Mouse (Mus musculus) intestine, embryonic 16.5 days (tissue): ENCODE measurements around the gene Zfp788. TPM values are rescaled to one million over a fixed set of nuclear protein-coding genes. Genes with fewer than 3 reads are reported as not detected.
"Not testable (repeated sequence)": the region's sequence is repeated elsewhere in the genome, so short reads cannot be mapped to it uniquely, and the experiment has no call there.

Source experiments
- ATAC-seq: fragments of 200-750 bp; cut with Nextera tagmentation; 2 replicates; pipeline ENCODE4 v1.8.0; 2017; ENCODE audit warnings: moderate TSS enrichment, moderate library complexity
- H3K27ac ChIP-seq: fragments of 300-500 bp; sonication (generic); 2 replicates; pipeline ENCODE4 v1.5.1; 2014; ENCODE audit warnings: mild to moderate bottlenecking, low read length
- H3K27me3 ChIP-seq: fragments of 300-500 bp; sonication (generic); replicated peaks from 2 replicates; pipeline ENCODE4 v1.6.1; 2014; ENCODE audit warnings: low read length, control low read depth, mixed read lengths; ENCODE audit not compliant: control insufficient read depth, insufficient read depth
- H3K36me3 ChIP-seq: fragments of 300-500 bp; sonication (generic); 2 replicates; pipeline ENCODE4 v1.6.1; 2014; ENCODE audit warnings: low read length, control low read depth; ENCODE audit not compliant: control insufficient read depth, insufficient read depth
- H3K4me1 ChIP-seq: fragments of 300-500 bp; sonication (generic); 2 replicates; pipeline ENCODE4 v1.6.1; 2014; ENCODE audit warnings: low read length, control low read depth, mixed read lengths; ENCODE audit not compliant: control insufficient read depth, insufficient read depth
- H3K4me2 ChIP-seq: fragments of 300-500 bp; sonication (generic); 2 replicates; pipeline ENCODE4 v1.6.1; 2014; ENCODE audit warnings: low read depth, low read length, control low read depth
- H3K4me3 ChIP-seq: fragments of 300-500 bp; sonication (generic); 2 replicates; pipeline ENCODE4 v1.5.1; 2014; ENCODE audit warnings: mild to moderate bottlenecking, low read length
- H3K9ac ChIP-seq: fragments of 300-500 bp; sonication (generic); 2 replicates; pipeline ENCODE4 v1.6.1; 2014; ENCODE audit warnings: low read depth, low read length
- H3K9me3 ChIP-seq: fragments of 300-500 bp; sonication (generic); 2 replicates; pipeline ENCODE4 v1.6.1; 2016; ENCODE audit warnings: low read length, control low read depth; ENCODE audit not compliant: control insufficient read depth
- WGBS: fragments of 180-500 bp; shearing (Covaris S2); extraction: QIAGEN DNeasy Blood & Tissue Kit; methylation state at CpG from one replicate; pipeline ENCODE4 v1.1.7; 2014; 5-methylcytosine and 5-hydroxymethylcytosine counted together
- polyA plus RNA-seq: library from polyadenylated mRNA; unstranded; fragments of >200 nt; fragmentation: Nextera tagmentation; extraction: Ambion mirVana; gene quantifications from 2 replicates; pipeline ENCODE4 v1.2.1, GENCODE M21; 2015

Gene Zfp788
- polyA plus RNA-seq, 1 experiment from 2014 or later, result 6.4 TPM

- H3K4me1 ChIP-seq, H3K27ac ChIP-seq, H3K9me3 ChIP-seq, H3K36me3 ChIP-seq, H3K27me3 ChIP-seq, ATAC-seq, H3K4me2 ChIP-seq, H3K4me3 ChIP-seq, H3K9ac ChIP-seq: not testable (repeated sequence)
- 60% methylated on average over 1 of the region's 1 CpGs for WGBS
Observed at GRCm38 (mm10) chr7:41674326-41674725, 41.3 kb downstream of the Zfp788 start.

Other genes with a start within 250 kb of the Zfp788 start
- gene AI987944, start 239.8 kb upstream of the Zfp788 start, polyA plus RNA-seq, result 11.8 TPM in 2 replicates
- gene Vmn2r57, start 184.5 kb upstream of the Zfp788 start, polyA plus RNA-seq, result 0.12 and 0.16 TPM in 2 replicates
- 0.05 TPM in 1 of 2 replicates, not detected in the other for gene Gm20449, start 133.8 kb upstream of the Zfp788 start, polyA plus RNA-seq
- 9.1 and 10.1 TPM in 2 replicates for gene AW146154, start 133.3 kb upstream of the Zfp788 start, polyA plus RNA-seq
- not detected in 2 replicates for gene Gm6871, start 59.5 kb upstream of the Zfp788 start, polyA plus RNA-seq
- 7.9 and 8.2 TPM in 2 replicates for gene 2610021A01Rik, start 34.0 kb upstream of the Zfp788 start, polyA plus RNA-seq
- not detected in 2 replicates for gene Vmn2r58, start 239.5 kb downstream of the Zfp788 start, polyA plus RNA-seq